Mouse (Mus musculus) kidney, adult 2 months (tissue): Measurements from ENCODE around the gene Comt.

Source experiments
- CTCF ChIP-seq: fragments of 200-500 bp; conservative IDR thresholded peaks from 2 replicates; pipeline ENCODE4 v1.5.1; 2011; ENCODE audit warnings: low read depth, mild to moderate bottlenecking, control low read depth, low read length, moderate library complexity, mixed read lengths; ENCODE audit not compliant: insufficient read depth, insufficient read length
- POLR2A ChIP-seq: fragments of 200-500 bp; IDR thresholded peaks from one replicate; pipeline ENCODE4 v1.6.1; 2011; ENCODE audit warnings: low read depth, low read length, control low read depth

- TF ChIP-seq CTCF (no peak), POLR2A (no peak)
These were observed 69.7 kb downstream of the Comt start for GRCm38 (mm10) chr16:18356961-18357360.
